Mouse (Mus musculus) layer of hippocampus, postnatal 10 days (tissue): ENCODE results near the gene Kndc1. TPM values are rescaled to one million over a fixed set of nuclear protein-coding genes. Genes with fewer than 3 reads are reported as not detected.
A peak's percentile ranks its signal among the peaks of the same experiment; 100 is the strongest.

ENCODE experiments used
- DNase-seq, 2 experiments: peaks; one replicate each; pipeline ENCODE4 v3.0.0; 2021; ENCODE audit warnings: low spot score in 2 of 2
- total RNA-seq, 2 experiments: library from RNA; stranded (reverse); gene quantifications; 2 replicates each; pipeline ENCODE4 v1.2.3; 2021

Kndc1 gene
- total RNA-seq, 2 experiments from 2014 or later = 49.1 to 56.1 TPM

GRCm38 (mm10) chr7:139950283-139950971, 55.9 kb downstream of the Kndc1 start:
- DNase-seq = peak in 1 of 2 experiments; percentile 15

DNA sequence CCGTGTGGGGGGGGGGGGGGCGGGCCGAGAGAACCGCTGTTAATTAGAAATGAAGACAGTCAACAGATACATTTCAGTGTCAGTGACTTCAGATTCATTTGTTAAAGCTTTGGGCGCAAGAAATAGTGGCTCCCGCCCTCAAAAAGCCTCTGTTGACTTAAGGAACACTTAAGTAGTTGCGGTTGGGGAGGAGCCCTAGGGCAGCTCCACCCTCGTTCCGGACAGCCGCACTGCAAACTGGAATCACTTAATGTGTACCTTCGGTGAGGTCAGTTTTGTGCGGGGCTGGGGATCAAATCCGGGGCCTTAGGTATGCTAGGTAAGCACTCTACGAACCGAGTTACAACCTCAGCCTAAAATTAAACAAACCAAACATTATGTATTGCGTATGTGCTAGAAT, 56.6 kb downstream of the Kndc1 start:
- no peak for DNase-seq

DNA sequence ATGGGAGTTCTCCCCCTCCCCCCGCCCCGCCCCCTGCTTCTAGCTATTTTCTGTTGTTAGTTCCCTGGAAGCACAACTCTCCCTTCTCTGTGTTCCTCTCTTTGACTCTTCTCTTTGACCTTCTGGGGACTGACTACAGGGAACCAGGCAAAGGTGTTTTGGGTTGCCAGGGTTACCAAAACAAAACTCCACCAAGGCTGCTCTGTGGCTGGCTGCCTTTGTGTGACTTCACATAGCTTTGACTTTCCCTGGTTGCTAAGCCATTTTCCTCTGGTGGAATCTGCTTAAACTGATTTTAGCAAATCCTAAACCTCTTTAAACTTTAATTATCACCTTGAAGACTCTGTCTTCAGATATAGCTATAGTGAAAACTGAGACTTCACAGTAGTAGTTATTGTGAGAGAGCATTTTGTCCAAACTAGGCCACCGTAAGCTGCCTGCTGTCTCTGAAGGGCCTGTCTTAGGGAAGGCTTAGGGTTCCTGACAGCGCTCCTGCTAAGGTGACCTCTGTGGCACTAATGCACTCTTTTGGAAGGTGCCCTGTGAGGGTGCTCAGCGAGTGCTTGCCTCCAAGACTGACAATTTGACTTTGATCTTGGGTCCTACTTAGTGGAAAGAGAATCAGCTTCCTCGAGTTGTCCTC, 57.6 kb downstream of the Kndc1 start:
- DNase-seq = no peak

- DNase-seq = no peak
These were observed 61.0 kb downstream of the Kndc1 start for GRCm38 (mm10) chr7:139955505-139955904.

GRCm38 (mm10) chr7:139956658-139957057, 62.2 kb downstream of the Kndc1 start:
- no peak for DNase-seq

DNA sequence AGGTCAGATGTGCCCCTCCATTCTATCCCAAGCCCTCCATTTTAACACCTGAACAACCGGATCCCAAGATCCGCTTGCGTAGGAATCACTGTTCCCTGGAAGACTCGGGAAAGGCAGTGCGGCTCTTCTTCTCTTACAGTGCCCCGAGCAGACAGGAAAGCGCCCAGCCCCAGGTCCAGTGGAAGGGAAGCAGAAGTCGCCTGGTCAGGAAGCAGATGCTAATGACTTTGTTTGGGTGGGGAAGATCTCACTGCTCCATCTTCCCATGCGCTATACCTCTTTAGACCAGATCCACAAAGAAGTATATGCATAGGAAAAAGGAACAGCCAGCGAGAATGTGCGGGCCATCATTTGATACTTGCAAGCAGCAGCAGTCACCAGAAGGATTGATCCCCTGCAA, 62.9 kb downstream of the Kndc1 start:
- no peak for DNase-seq

DNA sequence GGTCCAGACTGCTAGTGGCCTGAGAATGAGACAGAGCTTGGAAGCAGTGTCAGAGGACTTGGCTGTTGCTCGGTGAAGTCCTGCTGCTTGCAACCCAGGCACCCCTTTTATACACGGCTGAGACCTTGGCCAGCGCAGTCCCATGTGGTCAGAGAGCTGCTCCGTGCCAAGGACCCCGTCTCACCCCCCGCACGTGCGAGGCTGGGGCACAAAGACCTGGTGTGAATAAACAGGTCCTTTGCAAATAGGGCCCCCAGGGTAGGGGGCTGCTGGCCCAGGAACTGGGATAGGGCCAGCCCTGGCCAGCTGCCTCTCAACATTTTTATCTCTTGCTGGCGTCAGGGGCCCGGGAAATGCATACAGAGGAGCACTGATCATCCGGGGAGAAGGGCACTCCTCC, 63.5 kb downstream of the Kndc1 start:
- DNase-seq = peak in 1 of 2 experiments; percentile 14

DNA sequence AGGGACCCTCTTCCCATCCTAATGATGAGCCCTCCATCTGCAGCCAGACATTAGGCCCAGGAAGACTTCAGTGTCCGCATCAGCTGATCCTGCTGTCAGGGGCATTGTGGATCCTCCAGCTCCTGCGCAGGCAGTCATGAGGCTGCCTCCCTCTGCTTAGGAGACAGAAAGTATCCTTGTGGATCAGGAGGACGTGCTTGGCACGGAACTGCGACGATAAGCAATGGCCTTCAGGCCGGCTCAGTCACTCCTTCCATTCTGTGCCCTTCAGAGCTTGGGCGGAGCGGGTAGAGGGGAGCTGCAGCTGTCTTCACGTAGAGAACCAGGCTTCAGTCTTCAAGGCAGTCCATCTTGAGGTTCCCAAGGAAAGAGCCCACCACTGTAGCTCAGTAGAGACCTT, 66.6 kb downstream of the Kndc1 start:
- no peak for DNase-seq

DNA sequence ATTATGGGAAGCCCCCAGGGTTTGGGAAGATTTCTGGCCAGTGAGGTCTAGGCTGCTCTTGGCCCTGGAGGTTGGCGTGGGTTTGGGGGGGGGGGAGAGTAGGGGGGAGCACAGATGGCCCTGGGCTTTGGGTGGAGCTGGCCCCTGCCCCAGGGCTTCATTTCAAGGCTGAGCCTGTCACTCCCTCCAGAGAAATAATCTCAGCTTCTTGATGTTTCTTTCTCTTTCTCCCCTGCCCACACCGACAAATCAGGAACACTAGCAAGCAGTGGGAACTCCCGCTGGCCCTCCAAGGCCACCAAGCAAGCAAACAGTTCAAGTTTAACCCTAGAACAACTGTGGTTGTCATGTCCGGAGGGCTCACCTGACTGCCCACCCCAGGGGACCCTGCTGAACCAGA, 69.3 kb downstream of the Kndc1 start:
- DNase-seq = no peak

- no peak for DNase-seq
These were observed 72.7 kb downstream of the Kndc1 start for GRCm38 (mm10) chr7:139967175-139967574.

DNA sequence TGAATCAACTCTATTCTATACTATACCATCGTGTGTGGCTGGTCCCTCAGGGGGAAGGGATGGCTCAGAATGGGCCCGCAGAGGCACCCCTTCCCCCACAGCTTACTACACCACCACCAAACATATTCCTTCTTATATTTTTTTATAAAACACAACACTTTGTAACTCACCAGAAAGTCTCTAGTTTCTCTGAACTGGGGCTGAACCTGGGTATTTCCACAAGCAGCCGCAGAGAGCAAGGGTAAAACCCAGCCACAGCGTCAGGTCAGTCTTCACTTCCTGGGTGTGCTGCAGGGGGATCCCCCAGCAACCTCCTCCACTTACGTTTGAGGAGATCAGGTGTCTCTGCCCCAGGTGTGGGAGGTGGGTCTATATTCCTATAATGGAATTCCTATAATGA, 73.9 kb downstream of the Kndc1 start:
- DNase-seq = no peak

- peak; percentile 93 to 94 for DNase-seq
These were observed 75.0 kb downstream of the Kndc1 start for GRCm38 (mm10) chr7:139969348-139970130.

GRCm38 (mm10) chr7:139970216-139970919, 75.9 kb downstream of the Kndc1 start:
- DNase-seq = no peak

GRCm38 (mm10) chr7:139970979-139971378, 76.5 kb downstream of the Kndc1 start:
- no peak for DNase-seq

DNA sequence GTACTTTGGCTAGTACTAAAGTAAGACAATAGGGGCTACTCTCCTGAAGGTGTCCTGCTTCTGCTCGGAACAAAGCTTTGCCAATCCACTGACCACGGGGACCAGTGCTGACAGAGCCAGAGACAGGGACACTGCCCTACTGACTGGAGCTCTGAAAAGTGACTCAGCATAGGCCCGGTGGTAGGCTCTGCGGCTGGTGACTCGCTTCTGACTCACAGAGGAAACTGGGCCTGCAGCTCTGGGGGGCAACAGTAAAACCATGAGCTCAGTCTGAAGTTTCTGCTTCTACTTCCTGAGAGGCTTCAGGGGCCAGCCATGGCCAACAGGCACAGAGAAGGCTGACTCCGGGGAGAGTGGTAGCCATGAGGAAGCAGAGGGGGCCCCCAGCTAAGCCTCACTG, 76.9 kb downstream of the Kndc1 start:
- DNase-seq = no peak

DNA sequence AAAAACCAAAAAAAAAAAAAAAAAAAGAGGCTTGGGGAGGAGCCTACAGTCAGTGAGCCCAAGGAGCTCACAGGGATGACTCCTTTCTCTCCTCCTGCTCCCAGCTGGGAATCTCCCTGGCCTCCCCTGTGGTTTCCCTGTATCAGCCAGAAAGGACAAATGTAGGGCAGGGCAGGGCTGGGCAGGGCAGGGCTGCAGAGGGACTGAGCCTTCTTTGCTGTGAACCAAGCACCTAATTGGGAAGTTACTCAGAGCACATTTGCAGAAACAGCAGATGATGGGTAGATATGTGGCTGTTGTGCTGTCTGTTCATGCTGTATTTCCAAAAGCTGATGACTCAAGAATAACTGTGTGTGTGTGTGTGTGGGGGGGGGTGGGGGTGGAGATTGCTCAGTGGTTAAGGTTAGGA, 78.4 kb downstream of the Kndc1 start:
- DNase-seq = no peak

- DNase-seq = no peak
These were observed 79.8 kb downstream of the Kndc1 start for GRCm38 (mm10) chr7:139974307-139974706.

GRCm38 (mm10) chr7:139975471-139975870, 81.0 kb downstream of the Kndc1 start:
- no peak for DNase-seq

DNA sequence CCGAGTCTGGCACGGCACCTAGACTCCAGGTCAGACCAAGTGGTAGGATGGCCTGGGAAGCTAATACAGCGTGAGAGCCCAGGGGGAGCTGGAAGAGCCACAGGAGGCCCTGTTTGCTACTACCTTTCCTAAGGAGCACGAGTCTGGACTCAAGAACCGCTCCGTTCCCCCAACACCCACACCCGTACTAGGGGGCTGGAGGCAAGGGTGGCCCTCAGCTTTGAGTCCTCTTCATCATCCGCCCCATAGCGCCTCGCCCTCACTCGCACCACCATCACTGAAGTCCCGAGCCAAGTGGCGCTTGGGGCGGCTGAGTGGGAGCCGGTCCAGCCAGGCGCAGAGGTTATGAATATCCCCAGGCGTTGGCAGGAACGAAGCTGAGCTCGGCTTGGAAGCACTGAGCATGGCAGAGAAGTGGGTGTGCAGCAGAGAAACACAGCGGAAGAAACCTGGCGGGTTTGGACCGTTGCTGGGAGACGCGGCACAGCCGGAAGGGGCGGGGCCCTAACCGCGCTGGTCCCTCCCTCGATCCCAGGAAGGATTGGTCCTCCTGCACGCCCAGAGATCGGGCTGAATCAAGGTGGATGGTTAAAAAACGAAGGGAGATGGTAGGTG, 83.9 kb downstream of the Kndc1 start, which contains the start of gene 6430531B16Rik:
6430531B16Rik (minus strand) TSS at position 478 of the 615 bp plus-strand sequence.
- peak; percentile 84 to 89 for DNase-seq

- DNase-seq = peak in 1 of 2 experiments; percentile 34
These were observed 84.7 kb downstream of the Kndc1 start for GRCm38 (mm10) chr7:139979011-139979719.
